Mouse (Mus musculus) midbrain, embryonic 16.5 days (tissue): ENCODE measurements around the gene Apol7a. TPM values are rescaled to one million over a fixed set of nuclear protein-coding genes. Genes with fewer than 3 reads are reported as not detected.

Experiments
- ATAC-seq: fragments of 200-750 bp; cut with Nextera tagmentation; 2 replicates; pipeline ENCODE4 v1.8.0; 2017; ENCODE audit warnings: moderate TSS enrichment
- H3K27ac ChIP-seq: fragments of 300-500 bp; sonication (generic); 2 replicates; pipeline ENCODE4 v1.5.1; 2014; ENCODE audit warnings: mild to moderate bottlenecking, low read length, mixed read lengths
- H3K27me3 ChIP-seq: fragments of 300-500 bp; sonication (generic); 2 replicates; pipeline ENCODE4 v1.6.1; 2014; ENCODE audit warnings: low read depth, low read length, mixed read lengths; ENCODE audit not compliant: control insufficient read depth, insufficient read depth
- H3K36me3 ChIP-seq: fragments of 300-500 bp; sonication (generic); 2 replicates; pipeline ENCODE4 v1.6.1; 2014; ENCODE audit warnings: mild to moderate bottlenecking, low read length, moderate library complexity, mixed read lengths; ENCODE audit not compliant: control insufficient read depth, insufficient read depth
- H3K4me1 ChIP-seq: fragments of 300-500 bp; sonication (generic); 2 replicates; pipeline ENCODE4 v1.6.1; 2014; ENCODE audit warnings: mild to moderate bottlenecking, low read length, mixed read lengths; ENCODE audit not compliant: control insufficient read depth, insufficient read depth
- H3K4me2 ChIP-seq: fragments of 300-500 bp; sonication (generic); 2 replicates; pipeline ENCODE4 v1.6.1; 2014; ENCODE audit warnings: mild to moderate bottlenecking, low read length, mixed read lengths
- H3K4me3 ChIP-seq: fragments of 300-500 bp; sonication (generic); 2 replicates; pipeline ENCODE4 v1.5.1; 2014; ENCODE audit warnings: low read depth, mild to moderate bottlenecking, low read length, moderate library complexity, mixed read lengths
- H3K9ac ChIP-seq: fragments of 300-500 bp; sonication (generic); 2 replicates; pipeline ENCODE4 v1.6.1; 2014; ENCODE audit warnings: low read depth, low read length, mixed read lengths
- H3K9me3 ChIP-seq: fragments of 300-500 bp; sonication (generic); replicated peaks from 2 replicates; pipeline ENCODE4 v1.6.1; 2014; ENCODE audit warnings: mild to moderate bottlenecking, low read length, mixed read lengths; ENCODE audit not compliant: control insufficient read depth, poor library complexity, severe bottlenecking
- WGBS: fragments of 180-500 bp; shearing (Covaris S2); extraction: QIAGEN DNeasy Blood & Tissue Kit; methylation state at CpG from one replicate; pipeline ENCODE4 v1.1.7; 2014; 5-methylcytosine and 5-hydroxymethylcytosine counted together
- polyA plus RNA-seq: library from polyadenylated mRNA; unstranded; fragments of >200 nt; fragmentation: Nextera tagmentation; extraction: Ambion mirVana; gene quantifications from 2 replicates; pipeline ENCODE4 v1.2.1, GENCODE M21; 2015

Apol7a gene
- polyA plus RNA-seq, 1 experiment from 2014 or later: not detected

- Histone ChIP-seq H3K36me3 (no peaks in the 10 kb centered on the region), H3K4me1 (no peaks in the 10 kb centered on the region), H3K4me3 (no peak overlapping the region), H3K27me3 (no peaks in the 10 kb centered on the region), H3K27ac (no peak overlapping the region), H3K9ac (no peak overlapping the region), H3K4me2 (no peak overlapping the region), H3K9me3 (no peaks in the 10 kb centered on the region)
- no peak for ATAC-seq
- 79% methylated on average over 6 of the region's 6 CpGs for WGBS
Measured at GRCm38 (mm10) chr15:77381481-77381880, 17.4 kb downstream of the Apol7a start.

DNA sequence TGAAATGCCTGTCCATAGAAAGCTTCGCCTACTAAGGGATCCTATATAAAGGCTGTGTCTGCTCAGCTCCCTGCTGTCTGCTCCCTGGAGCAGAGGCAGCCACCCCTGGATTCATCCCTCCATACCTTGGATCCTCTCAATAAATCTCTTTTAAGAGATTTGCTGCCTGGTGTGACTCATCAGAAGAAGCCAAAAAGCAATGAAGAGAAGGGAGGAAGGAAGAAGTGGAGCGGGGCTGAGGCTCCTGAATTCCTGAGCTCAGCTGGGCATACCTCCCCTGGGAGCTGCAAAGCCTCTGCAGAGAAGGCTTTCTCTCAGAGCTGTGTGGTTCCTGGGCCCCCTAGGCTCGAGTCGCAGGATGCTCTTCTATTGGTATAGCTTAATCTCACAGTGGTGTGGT lies 19.0 kb downstream of the Apol7a start:
- no peaks in the 10 kb centered on the region for H3K27me3 ChIP-seq
- H3K9ac ChIP-seq: no peak overlapping the region
- WGBS: 29% methylated on average over 4 of the region's 4 CpGs
- no peak overlapping the region for H3K4me2 ChIP-seq
- H3K4me3 ChIP-seq: no peak overlapping the region
- ATAC-seq: no peak
- H3K36me3 ChIP-seq: no peaks in the 10 kb centered on the region
- H3K4me1 ChIP-seq: no peaks in the 10 kb centered on the region
- no peak overlapping the region for H3K27ac ChIP-seq
- H3K9me3 ChIP-seq: no peaks in the 10 kb centered on the region

- no peak for ATAC-seq
- no peak overlapping the region for H3K4me2 ChIP-seq
- H3K27me3 ChIP-seq: no peaks in the 10 kb centered on the region
- H3K4me1 ChIP-seq: no peaks in the 10 kb centered on the region
- H3K27ac ChIP-seq: no peak overlapping the region
- 97% methylated on average over 4 of the region's 4 CpGs for WGBS
- no peak overlapping the region for H3K4me3 ChIP-seq
- no peaks in the 10 kb centered on the region for H3K36me3 ChIP-seq
- H3K9ac ChIP-seq: no peak overlapping the region
- H3K9me3 ChIP-seq: no peaks in the 10 kb centered on the region
Measured at GRCm38 (mm10) chr15:77377419-77377818, 21.5 kb downstream of the Apol7a start.

- Histone ChIP-seq H3K9me3 (no peaks in the 10 kb centered on the region), H3K9ac (no peak overlapping the region), H3K27ac (no peak overlapping the region), H3K4me3 (no peak overlapping the region), H3K36me3 (no peaks in the 10 kb centered on the region), H3K4me1 (no peaks in the 10 kb centered on the region), H3K27me3 (no peaks in the 10 kb centered on the region), H3K4me2 (no peak overlapping the region)
- no peak for ATAC-seq
- 86% methylated on average over 7 of the region's 7 CpGs for WGBS
Measured at GRCm38 (mm10) chr15:77376920-77377319, 22.0 kb downstream of the Apol7a start.

GRCm38 (mm10) chr15:77370588-77370987 lies 28.3 kb downstream of the Apol7a start:
- H3K4me3 ChIP-seq: no peak overlapping the region
- no peaks in the 10 kb centered on the region for H3K36me3 ChIP-seq
- H3K9me3 ChIP-seq: no peaks in the 10 kb centered on the region
- ATAC-seq: no peak
- H3K4me1 ChIP-seq: peaks cover 20% of the 10 kb centered on the region
- H3K9ac ChIP-seq: no peak overlapping the region
- H3K4me2 ChIP-seq: no peak overlapping the region
- WGBS: 88% methylated on average over 8 of the region's 8 CpGs
- no peaks in the 10 kb centered on the region for H3K27me3 ChIP-seq
- no peak overlapping the region for H3K27ac ChIP-seq

GRCm38 (mm10) chr15:77369981-77370380 lies 28.9 kb downstream of the Apol7a start:
- 96% methylated on average over 21 of the region's 21 CpGs for WGBS
- H3K9ac ChIP-seq: no peak overlapping the region
- no peaks in the 10 kb centered on the region for H3K27me3 ChIP-seq
- peaks cover 23% of the 10 kb centered on the region for H3K4me1 ChIP-seq
- H3K9me3 ChIP-seq: no peaks in the 10 kb centered on the region
- H3K27ac ChIP-seq: no peak overlapping the region
- H3K4me3 ChIP-seq: no peak overlapping the region
- no peak overlapping the region for H3K4me2 ChIP-seq
- ATAC-seq: no peak
- no peaks in the 10 kb centered on the region for H3K36me3 ChIP-seq

- H3K36me3 ChIP-seq: no peaks in the 10 kb centered on the region
- WGBS: 85% methylated on average over 12 of the region's 12 CpGs
- no peak overlapping the region for H3K4me3 ChIP-seq
- no peak overlapping the region for H3K27ac ChIP-seq
- peaks cover 25% of the 10 kb centered on the region for H3K4me1 ChIP-seq
- H3K9me3 ChIP-seq: no peaks in the 10 kb centered on the region
- no peaks in the 10 kb centered on the region for H3K27me3 ChIP-seq
- 0 out of 2 replicates have a peak, but pooled peaks have one; percentile 3 for ATAC-seq
- H3K4me2 ChIP-seq: no peak overlapping the region
- peak overlapping the region; percentile 8; the same call in 1 of the 2 replicates for H3K9ac ChIP-seq
Measured at GRCm38 (mm10) chr15:77368818-77369320, 30.0 kb downstream of the Apol7a start.

DNA sequence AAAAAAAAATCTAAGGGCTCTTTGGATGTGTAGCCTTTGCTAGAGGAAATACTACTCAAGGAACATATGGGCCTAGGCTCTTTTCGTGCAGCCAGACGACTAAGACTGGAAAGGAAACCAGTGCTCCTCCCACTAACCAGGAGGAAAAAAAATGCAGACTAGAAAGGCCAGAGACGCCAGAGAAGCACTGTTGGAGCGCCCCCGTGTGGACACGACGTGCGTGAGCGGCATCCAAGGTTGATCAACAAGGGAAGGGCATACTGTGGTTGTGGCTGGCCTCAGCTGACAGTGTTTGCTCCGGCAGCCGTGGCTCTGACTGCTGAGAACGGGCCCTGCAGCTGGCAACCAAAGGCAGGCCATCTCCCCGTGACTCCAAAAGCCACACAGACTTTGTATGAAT lies 30.8 kb downstream of the Apol7a start:
- Histone ChIP-seq H3K4me3 (no peak overlapping the region), H3K9me3 (no peaks in the 10 kb centered on the region), H3K27me3 (no peaks in the 10 kb centered on the region), H3K4me1 (peaks cover 32% of the 10 kb centered on the region), H3K27ac (peak overlapping the region; percentile 64), H3K9ac (peak overlapping the region; percentile 8), H3K36me3 (no peaks in the 10 kb centered on the region), H3K4me2 (peak overlapping the region; percentile 27; the same call in 1 of the 2 replicates)
- ATAC-seq: peak; percentile 36
- WGBS: under 1% methylated on average over 13 of the region's 13 CpGs

GRCm38 (mm10) chr15:77367504-77367903 lies 31.4 kb downstream of the Apol7a start:
- H3K27ac ChIP-seq: peak overlapping the region; percentile 64; the same call in 1 of the 2 replicates
- H3K4me1 ChIP-seq: peaks cover 36% of the 10 kb centered on the region
- no peak overlapping the region for H3K4me2 ChIP-seq
- H3K27me3 ChIP-seq: no peaks in the 10 kb centered on the region
- H3K9me3 ChIP-seq: no peaks in the 10 kb centered on the region
- H3K36me3 ChIP-seq: no peaks in the 10 kb centered on the region
- no peak overlapping the region for H3K9ac ChIP-seq
- no peak for ATAC-seq
- 41% methylated on average over 8 of the region's 8 CpGs for WGBS
- no peak overlapping the region for H3K4me3 ChIP-seq
